Mouse (Mus musculus): ENCODE measurements around the gene Lmo2.

DNA sequence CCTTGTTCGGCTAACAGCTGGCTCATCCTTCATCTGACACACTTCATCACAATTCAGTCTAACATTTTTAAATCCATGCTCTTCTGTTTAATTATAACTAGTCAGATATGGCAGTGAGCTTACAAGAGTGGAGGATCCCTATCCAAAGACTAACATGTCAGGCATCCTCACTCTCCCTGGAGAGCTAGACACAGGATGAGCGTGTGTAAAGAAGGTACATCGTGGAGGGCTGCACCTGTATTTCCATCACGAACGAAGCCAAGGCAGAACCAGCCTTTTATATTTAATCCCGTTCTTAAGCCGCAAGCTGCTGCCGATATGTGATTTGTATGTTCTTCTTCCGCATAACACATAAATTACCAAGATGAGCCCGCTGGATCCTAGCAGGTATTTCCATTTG is 25.4 kb downstream of the Lmo2 start:
- TF ChIP-seq CTCF (IDR thresholded peaks at IDR 0.05; ENCODE audit: insufficient read depth, low read length) (no peak), POLR2A (IDR thresholded peaks at IDR 0.05; ENCODE audit: borderline replicate concordance, extremely low read depth, low read depth, low read length) (no peak)

Measured in lung, adult 2 months (tissue).